Mouse (Mus musculus) embryonic fibroblast, embryonic 13.5 days (primary cell): Measurements from ENCODE around the gene Lgals3bp. TPM values are rescaled to one million over a fixed set of nuclear protein-coding genes. Genes with fewer than 3 reads are reported as not detected.
A peak's percentile ranks its signal among the peaks of the same experiment; 100 is the strongest.

ENCODE experiments used
- H3K27ac ChIP-seq: 2 replicates; pipeline ENCODE4 v1.5.1; 2012; ENCODE audit warnings: low read length, control low read depth, inconsistent platforms; ENCODE audit not compliant: insufficient read depth
- H3K4me1 ChIP-seq: 2 replicates; pipeline ENCODE4 v1.6.1; 2011; ENCODE audit warnings: low read length; ENCODE audit not compliant: control insufficient read depth, insufficient read depth
- H3K4me3 ChIP-seq: 2 replicates; pipeline ENCODE4 v1.5.1; 2011; ENCODE audit warnings: mild to moderate bottlenecking, control low read depth, low read length; ENCODE audit not compliant: insufficient read depth
- CTCF ChIP-seq: IDR thresholded peaks from 2 replicates; pipeline ENCODE4 v1.5.1; 2011; ENCODE audit warnings: mild to moderate bottlenecking, control low read depth, low read length, moderate library complexity, borderline replicate concordance; ENCODE audit not compliant: insufficient read depth
- POLR2A ChIP-seq: IDR thresholded peaks from 2 replicates; pipeline ENCODE4 v1.6.1; 2011; ENCODE audit warnings: low read depth, mild to moderate bottlenecking, control low read depth, low read length, moderate library complexity
- polyA plus RNA-seq: library from polyadenylated mRNA; stranded (reverse); fragments of >200 nt; gene quantifications from 2 replicates; pipeline ENCODE4 v1.2.4, GENCODE M21; 2011; ENCODE audit warnings: low read depth; ENCODE audit not compliant: missing spikeins, insufficient read length

Gene Lgals3bp
- polyA plus RNA-seq, 1 experiment: 116 TPM

DNA sequence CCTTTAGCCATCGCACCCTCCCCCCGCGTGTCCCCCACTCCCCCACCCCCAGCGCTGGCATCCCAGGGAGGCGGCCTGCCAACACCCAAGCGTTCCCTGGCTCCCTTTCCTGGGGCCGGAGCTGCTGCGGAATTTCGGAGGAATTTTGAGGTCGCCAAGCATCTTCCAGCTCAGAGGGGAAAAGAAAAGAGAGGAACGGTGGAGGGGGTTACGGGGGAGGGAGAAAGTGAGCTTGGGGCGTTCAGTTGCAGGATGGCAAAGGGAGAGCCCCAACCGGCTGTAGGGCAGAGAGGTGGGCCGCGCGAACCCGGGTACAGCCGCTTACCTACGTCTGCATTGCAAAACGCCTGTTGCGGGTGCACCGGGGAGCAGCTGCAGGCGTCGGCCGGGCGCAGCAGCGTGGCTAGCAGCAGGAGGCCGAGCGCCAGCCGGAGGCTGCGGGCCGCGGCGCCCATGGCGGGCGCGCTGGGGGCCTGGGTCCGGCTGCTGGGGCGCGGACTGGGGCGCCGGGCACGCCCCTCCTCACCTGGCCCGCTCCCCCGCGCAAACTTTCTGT lies 47.2 kb downstream of the Lgals3bp start:
- H3K4me1 ChIP-seq: peaks cover 22% of the 10 kb centered on the region; the same call in 1 of the 2 replicates
- peak overlapping the region; percentile 82 for H3K27ac ChIP-seq
- peak overlapping the region; percentile 74 for H3K4me3 ChIP-seq
- TF ChIP-seq CTCF (no peak), POLR2A (no peak)

DNA sequence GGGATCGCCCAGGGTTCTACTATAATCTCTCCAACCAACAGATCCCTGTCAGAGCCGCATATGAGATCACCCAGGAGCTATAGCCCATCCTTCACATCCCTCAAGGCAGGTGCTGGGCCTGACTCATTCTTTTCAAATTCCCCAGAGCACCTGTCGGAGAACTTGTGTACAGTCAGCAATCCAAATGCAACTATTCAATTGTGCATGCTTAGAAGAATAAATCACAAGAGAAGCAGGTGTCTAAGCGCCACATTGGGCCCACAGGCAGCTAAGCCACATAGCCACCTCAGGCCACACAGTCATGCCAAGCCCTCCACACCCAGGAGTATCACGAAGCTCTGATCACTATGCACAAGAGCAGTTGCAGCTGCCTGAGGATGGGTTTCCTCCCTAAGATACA lies 52.4 kb downstream of the Lgals3bp start:
- no peak for TF ChIP-seq POLR2A
- TF ChIP-seq CTCF: no peak
- H3K27ac ChIP-seq: peak overlapping the region; percentile 54; the same call in 1 of the 2 replicates
- no peak overlapping the region for H3K4me3 ChIP-seq
- H3K4me1 ChIP-seq: peaks cover 68% of the 10 kb centered on the region

DNA sequence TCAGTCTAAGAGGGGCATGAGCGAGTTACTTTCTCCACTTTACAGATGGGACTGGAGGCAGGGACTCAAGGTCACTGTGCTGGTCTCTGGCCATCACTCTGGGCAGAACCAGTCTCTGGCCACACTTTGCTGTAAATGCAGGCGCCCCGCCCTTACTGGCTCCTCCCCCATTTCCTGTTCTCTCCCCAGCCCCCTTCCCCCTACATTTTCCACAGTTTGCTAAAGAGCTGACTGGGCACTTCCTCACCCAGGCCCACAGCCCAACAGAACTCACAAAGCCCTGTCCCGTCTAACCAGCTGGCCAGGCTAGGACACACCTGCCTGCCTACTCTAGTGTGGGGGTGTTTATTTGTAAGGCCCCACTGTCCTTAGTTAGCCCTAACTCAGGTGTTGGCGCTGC lies 53.0 kb downstream of the Lgals3bp start:
- TF ChIP-seq CTCF: no peak
- no peak for TF ChIP-seq POLR2A
- H3K4me3 ChIP-seq: no peak overlapping the region
- H3K27ac ChIP-seq: peak overlapping the region; percentile 70
- peaks cover 69% of the 10 kb centered on the region for H3K4me1 ChIP-seq

DNA sequence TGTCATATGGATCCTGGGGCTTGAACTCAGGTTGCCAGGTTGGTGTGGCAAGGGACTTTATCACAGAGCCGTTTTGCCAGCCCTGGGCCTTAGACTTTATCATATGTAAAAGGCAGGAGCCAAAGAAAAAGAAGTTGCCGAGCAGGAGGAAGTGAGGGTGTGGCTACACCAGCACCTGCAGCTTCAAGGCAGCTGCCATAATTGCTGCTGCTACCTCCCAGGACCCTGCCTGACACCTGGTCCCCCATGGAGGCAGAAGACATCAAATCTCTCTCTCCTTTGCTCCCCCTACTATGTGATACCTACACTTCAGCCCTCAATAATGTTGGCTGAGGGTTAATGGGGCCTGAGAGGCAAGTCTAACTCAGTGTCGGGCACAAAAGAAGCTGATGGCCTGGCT lies 53.5 kb downstream of the Lgals3bp start:
- H3K4me3 ChIP-seq: no peak overlapping the region

DNA sequence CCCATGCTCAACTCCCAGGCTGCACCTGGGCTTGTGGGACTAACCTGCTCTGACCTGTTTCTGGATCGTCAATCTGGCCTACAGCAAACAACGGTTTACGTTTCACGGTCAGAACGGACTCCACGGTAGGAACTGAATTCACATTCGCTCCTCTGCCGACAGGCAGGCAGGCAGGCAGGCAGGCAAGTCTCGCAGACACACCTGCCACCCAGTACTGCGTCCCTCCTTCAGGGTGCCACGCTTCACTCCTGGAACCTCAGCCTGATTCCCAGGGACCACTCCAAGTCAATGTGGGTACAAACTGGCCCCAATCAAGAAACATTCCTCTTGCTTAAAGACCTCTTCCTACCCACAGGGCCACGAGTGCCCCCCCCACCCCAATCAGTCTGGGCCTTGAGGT lies 54.0 kb downstream of the Lgals3bp start:
- TF ChIP-seq POLR2A: no peak
- TF ChIP-seq CTCF: no peak
- peaks cover 71% of the 10 kb centered on the region for H3K4me1 ChIP-seq
- no peak overlapping the region for H3K27ac ChIP-seq
- no peak overlapping the region for H3K4me3 ChIP-seq

More for the DNA sequence above, 53.5 kb downstream of the Lgals3bp start:
- H3K27ac ChIP-seq: peak overlapping the region; percentile 70
- TF ChIP-seq CTCF (no peak), POLR2A (no peak)
- H3K4me1 ChIP-seq: peaks cover 69% of the 10 kb centered on the region

DNA sequence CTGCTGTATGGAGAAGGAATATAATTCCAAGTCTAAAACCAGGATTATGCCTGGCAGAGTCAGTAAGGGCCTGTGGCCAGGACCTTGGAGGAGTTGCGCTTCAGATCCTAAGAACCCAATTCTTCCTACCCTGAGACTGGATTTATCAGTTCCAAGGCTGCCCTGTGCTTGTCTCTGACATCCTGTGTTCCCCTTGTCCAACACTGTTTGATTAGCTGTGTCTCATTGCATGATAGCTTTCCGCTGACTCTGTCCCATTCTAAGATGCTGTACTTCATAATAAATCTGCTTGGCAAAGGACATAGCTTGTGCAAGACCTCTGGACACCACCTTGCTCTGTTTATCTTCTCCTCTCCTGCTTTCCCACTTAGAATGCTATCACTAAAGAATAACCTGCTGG lies 54.5 kb downstream of the Lgals3bp start:
- TF ChIP-seq CTCF (no peak), POLR2A (no peak)
- no peak overlapping the region for H3K4me3 ChIP-seq
- peak overlapping the region; percentile 51 for H3K27ac ChIP-seq
- H3K4me1 ChIP-seq: peaks cover 71% of the 10 kb centered on the region

DNA sequence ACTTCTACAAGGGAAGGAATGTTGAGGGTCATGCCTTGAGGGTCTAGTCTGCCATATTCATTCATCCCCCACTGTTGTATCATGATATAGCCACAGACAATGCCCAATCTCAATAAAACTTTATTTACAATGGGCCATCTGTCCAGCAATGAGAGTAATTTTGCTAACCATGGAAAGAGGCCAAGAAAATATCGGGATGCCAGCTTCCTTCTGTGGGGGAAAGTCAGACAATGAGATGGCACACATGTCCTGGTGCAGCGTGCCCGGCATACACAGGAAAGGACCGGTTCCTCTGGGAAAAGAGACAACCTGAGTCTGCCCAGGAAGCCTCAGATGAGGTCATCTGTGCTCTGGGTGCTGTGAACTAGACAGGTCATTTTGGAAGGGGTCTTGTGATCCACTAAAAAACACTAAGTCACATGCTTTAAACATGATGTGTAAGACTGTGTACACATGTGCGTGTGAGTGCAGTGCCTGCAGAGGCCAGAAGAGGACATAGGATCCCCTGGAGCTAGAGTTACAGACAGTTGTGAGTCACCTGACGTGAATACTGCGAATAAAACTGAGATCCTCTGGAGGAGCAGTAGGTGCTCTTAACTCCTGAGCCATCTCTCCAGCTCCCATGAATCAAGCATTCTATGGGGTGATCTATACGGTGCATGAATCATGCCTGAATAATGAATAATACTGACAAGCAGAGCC lies 55.3 kb downstream of the Lgals3bp start:
- Histone ChIP-seq H3K27ac (peak overlapping the region; percentile 51), H3K4me3 (no peak overlapping the region), H3K4me1 (peaks cover 69% of the 10 kb centered on the region)
- TF ChIP-seq POLR2A (no peak), CTCF (peak; percentile 26; the same call in 1 of the 2 replicates)

DNA sequence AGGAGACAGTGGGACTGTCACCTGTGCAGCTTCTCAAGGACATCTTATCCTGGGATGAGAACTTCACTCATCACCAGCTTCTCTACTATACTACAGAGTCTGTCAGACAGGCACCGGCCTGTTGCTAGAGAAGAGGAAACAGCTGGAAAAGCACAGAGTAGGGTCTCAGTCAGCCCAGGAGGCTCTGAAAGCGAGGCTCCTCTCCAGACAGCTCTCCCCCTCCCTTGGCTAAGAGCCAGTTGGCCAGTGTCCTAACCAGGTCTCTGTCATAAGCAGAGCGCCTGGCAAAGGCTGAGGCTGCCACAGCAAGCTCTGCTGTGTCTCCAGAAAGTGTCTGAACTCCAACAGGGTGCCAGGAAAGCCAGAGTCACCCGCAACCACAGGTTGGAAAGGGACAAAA lies 56.2 kb downstream of the Lgals3bp start:
- no peak overlapping the region for H3K27ac ChIP-seq
- no peak overlapping the region for H3K4me3 ChIP-seq
- TF ChIP-seq CTCF (no peak), POLR2A (no peak)
- H3K4me1 ChIP-seq: peaks cover 63% of the 10 kb centered on the region

DNA sequence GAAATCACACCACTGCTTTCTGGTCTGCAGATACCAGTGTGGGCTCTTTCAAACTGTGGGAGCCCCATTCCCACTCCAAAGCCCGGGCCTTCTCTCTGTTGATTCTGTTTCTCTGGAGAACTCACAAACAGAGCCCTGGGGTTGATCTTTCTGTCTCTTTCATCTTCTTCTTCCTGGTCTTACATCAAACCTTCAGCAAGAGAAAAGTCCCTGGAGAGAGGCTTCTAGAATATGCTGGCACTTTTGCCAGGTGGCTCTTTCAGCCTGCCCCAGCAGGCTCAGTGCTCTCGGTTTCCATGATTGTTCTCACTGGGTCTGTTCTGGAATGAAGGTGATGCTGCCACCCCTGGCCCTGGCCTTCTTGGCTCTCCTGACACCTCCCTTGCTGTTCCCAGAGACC lies 58.3 kb downstream of the Lgals3bp start:
- Histone ChIP-seq H3K4me1 (peaks cover 43% of the 10 kb centered on the region), H3K4me3 (no peak overlapping the region), H3K27ac (no peak overlapping the region)
- TF ChIP-seq CTCF (no peak), POLR2A (no peak)

Other genes with a start within 250 kb of the Lgals3bp start
- gene Cyth1, start 153.5 kb downstream of the Lgals3bp start, polyA plus RNA-seq: 11.8 and 12.6 TPM in 2 replicates
- gene Usp36, start 111.8 kb downstream of the Lgals3bp start, polyA plus RNA-seq: 19.4 and 21.6 TPM in 2 replicates
- gene Cep295nl, start 59.6 kb downstream of the Lgals3bp start, polyA plus RNA-seq: 5.2 and 6.1 TPM in 2 replicates
- 967 and 1,083 TPM in 2 replicates for gene Timp2, start 46.4 kb downstream of the Lgals3bp start, polyA plus RNA-seq
- 28.2 and 29.9 TPM in 2 replicates for gene Cant1, start 17.0 kb upstream of the Lgals3bp start, polyA plus RNA-seq
- gene C1qtnf1, start 26.1 kb upstream of the Lgals3bp start, polyA plus RNA-seq: 20.1 and 23.0 TPM in 2 replicates
- gene Engase, start 74.7 kb upstream of the Lgals3bp start, polyA plus RNA-seq: 2.7 and 3.5 TPM in 2 replicates